Mouse (Mus musculus) MEL (cell line): ENCODE measurements around the gene Nlrp3. TPM values are rescaled to one million over a fixed set of nuclear protein-coding genes. Genes with fewer than 3 reads are reported as not detected.

Experiments
- DNase-seq: peaks from one replicate; pipeline ENCODE4 v3.0.0; 2011; ENCODE audit warnings: low read depth, low spot score
- H3K27ac ChIP-seq: 2 replicates; pipeline ENCODE4 v1.5.1; 2012; ENCODE audit warnings: low read depth, mild to moderate bottlenecking, control low read depth, low read length, moderate library complexity; ENCODE audit not compliant: control insufficient read depth
- H3K27me3 ChIP-seq, 2 experiments: fragments of 150-350 bp in 1 of 2; sonication (generic) in 1 of 2; 2 replicates each; pipeline ENCODE4 v1.6.1; 2012; ENCODE audit warnings: low read length in 2 of 2, mild to moderate bottlenecking in 2 of 2, improper control_type of control experiment in 1 of 2, moderate library complexity in 1 of 2; ENCODE audit not compliant: insufficient read depth in 2 of 2, control insufficient read depth in 1 of 2
- H3K36me3 ChIP-seq, 2 experiments: 2 replicates each; pipeline ENCODE4 v1.6.1; 2012 to 2014; ENCODE audit warnings: low read length in 2 of 2, improper control_type of control experiment in 1 of 2, inconsistent platforms in 1 of 2, mild to moderate bottlenecking in 1 of 2; ENCODE audit not compliant: insufficient read depth in 2 of 2, control insufficient read depth in 1 of 2
- H3K4me1 ChIP-seq, 2 experiments: fragments of 150-350 bp in 1 of 2; sonication (generic) in 1 of 2; 2 replicates each; pipeline ENCODE4 v1.6.1; 2012; ENCODE audit warnings: low read length in 2 of 2, improper control_type of control experiment in 1 of 2, mild to moderate bottlenecking in 1 of 2; ENCODE audit not compliant: insufficient read depth in 2 of 2, control insufficient read depth in 1 of 2
- H3K4me3 ChIP-seq, 2 experiments: fragments of 150-350 bp in 1 of 2; sonication (generic) in 1 of 2; 2 replicates each; pipeline ENCODE4 v1.5.1; 2012; ENCODE audit warnings: low read depth in 2 of 2, low read length in 2 of 2, mild to moderate bottlenecking in 2 of 2, moderate library complexity in 2 of 2, control low read depth in 1 of 2, improper control_type of control experiment in 1 of 2; ENCODE audit not compliant: control insufficient read depth in 1 of 2, insufficient read depth in 1 of 2
- H3K79me2 ChIP-seq: 2 replicates; pipeline ENCODE4 v1.6.1; 2012; ENCODE audit warnings: mild to moderate bottlenecking, low read length, moderate library complexity; ENCODE audit not compliant: control insufficient read depth, poor library complexity, insufficient read depth
- H3K9ac ChIP-seq: 2 replicates; pipeline ENCODE4 v1.6.1; 2012; ENCODE audit warnings: low read depth, mild to moderate bottlenecking, control low read depth, low read length, moderate library complexity; ENCODE audit not compliant: control insufficient read depth, poor library complexity, severe bottlenecking
- H3K9me3 ChIP-seq: fragments of 150-350 bp; sonication (generic); replicated peaks from 2 replicates; pipeline ENCODE4 v1.6.1; 2012; ENCODE audit warnings: mild to moderate bottlenecking, low read length, improper control_type of control experiment, moderate library complexity; ENCODE audit not compliant: insufficient read depth
- CHD2 ChIP-seq: IDR thresholded peaks from 2 replicates; pipeline ENCODE4 v1.6.1; 2011; ENCODE audit warnings: low read length, improper control_type of control experiment
- E2F4 ChIP-seq: IDR thresholded peaks from 2 replicates; pipeline ENCODE4 v1.6.1; 2011; ENCODE audit warnings: low read depth, low read length, improper control_type of control experiment, borderline replicate concordance
- ELF1 ChIP-seq: IDR thresholded peaks from 2 replicates; pipeline ENCODE4 v1.6.1; 2014; ENCODE audit warnings: low read depth, mild to moderate bottlenecking, inconsistent platforms, low read length, improper control_type of control experiment, moderate library complexity
- ETS1 ChIP-seq: IDR thresholded peaks from 2 replicates; pipeline ENCODE4 v1.6.1; 2012; ENCODE audit warnings: low read depth, mild to moderate bottlenecking, inconsistent platforms, low read length, improper control_type of control experiment, moderate library complexity
- GABPA ChIP-seq: IDR thresholded peaks from 2 replicates; pipeline ENCODE4 v1.6.1; 2012; ENCODE audit warnings: low read depth, mild to moderate bottlenecking, inconsistent platforms, low read length, improper control_type of control experiment, moderate library complexity
- GATA1 ChIP-seq: IDR thresholded peaks from 2 replicates; pipeline ENCODE4 v1.6.1; 2011; ENCODE audit warnings: low read depth, low read length, improper control_type of control experiment
- JUND ChIP-seq: IDR thresholded peaks from 2 replicates; pipeline ENCODE4 v1.6.1; 2011; ENCODE audit warnings: low read depth, mild to moderate bottlenecking, improper control_type of control experiment, low read length
- MAZ ChIP-seq: IDR thresholded peaks from 2 replicates; pipeline ENCODE4 v1.6.1; 2012; ENCODE audit warnings: low read depth, mild to moderate bottlenecking, inconsistent platforms, low read length, improper control_type of control experiment
- MYC ChIP-seq: IDR thresholded peaks from 2 replicates; pipeline ENCODE4 v1.6.1; 2011; ENCODE audit warnings: low read depth, mild to moderate bottlenecking, low read length, improper control_type of control experiment, moderate library complexity
- NRF1 ChIP-seq: IDR thresholded peaks from 2 replicates; pipeline ENCODE4 v1.6.1; 2014; ENCODE audit warnings: low read depth, mild to moderate bottlenecking, inconsistent platforms, low read length, improper control_type of control experiment, moderate library complexity; ENCODE audit not compliant: poor library complexity, insufficient read depth, severe bottlenecking
- RCOR1 ChIP-seq: IDR thresholded peaks from 2 replicates; pipeline ENCODE4 v1.6.1; 2012; ENCODE audit warnings: low read depth, mild to moderate bottlenecking, inconsistent platforms, low read length, improper control_type of control experiment
- SIN3A ChIP-seq: IDR thresholded peaks from 2 replicates; pipeline ENCODE4 v1.6.1; 2012; ENCODE audit warnings: low read length, improper control_type of control experiment, inconsistent platforms
- TAL1 ChIP-seq: IDR thresholded peaks from 2 replicates; pipeline ENCODE4 v1.6.1; 2012; ENCODE audit warnings: mild to moderate bottlenecking, inconsistent platforms, low read length, moderate library complexity, mixed read lengths
- TBP ChIP-seq: IDR thresholded peaks from 2 replicates; pipeline ENCODE4 v1.8.0; 2011; ENCODE audit warnings: low read depth, low read length, improper control_type of control experiment
- TCF12 ChIP-seq: IDR thresholded peaks from 2 replicates; pipeline ENCODE4 v1.6.1; 2014; ENCODE audit warnings: low read depth, mild to moderate bottlenecking, inconsistent platforms, low read length, improper control_type of control experiment, moderate library complexity
- USF1 ChIP-seq: IDR thresholded peaks from 2 replicates; pipeline ENCODE4 v1.6.1; 2014; ENCODE audit warnings: low read depth, mild to moderate bottlenecking, inconsistent platforms, low read length, improper control_type of control experiment, moderate library complexity
- ZKSCAN1 ChIP-seq: IDR thresholded peaks from 2 replicates; pipeline ENCODE4 v1.6.1; 2012; ENCODE audit warnings: low read depth, mild to moderate bottlenecking, inconsistent platforms, low read length, improper control_type of control experiment, moderate library complexity
- ZNF384 ChIP-seq: IDR thresholded peaks from 2 replicates; pipeline ENCODE4 v1.6.1; 2012; ENCODE audit warnings: low read depth, mild to moderate bottlenecking, inconsistent platforms, low read length, improper control_type of control experiment
- polyA plus RNA-seq, 2 experiments: library from polyadenylated mRNA; stranded (reverse) in 1 of 2; unstranded in 1 of 2; fragments of >175 nt in 1 of 2; fragments of >200 nt in 1 of 2; gene quantifications; 2 replicates each; pipeline versions ENCODE4 v1.2.1 to v1.2.4; 2012; ENCODE audit warnings: low replicate concordance in 2 of 2, low read depth in 1 of 2; ENCODE audit not compliant: insufficient read length in 2 of 2, insufficient read depth in 1 of 2, missing spikeins in 1 of 2
- total RNA-seq: library from RNA; depleted of rRNA; stranded (reverse); fragments of 300-350 nt; gene quantifications from 2 replicates; pipeline ENCODE4 v1.2.3, GENCODE M21; 2012

Nlrp3 gene
- total and polyA plus RNA-seq, 3 experiments = not detected

- no peak for TF ChIP-seq GABPA
- TF ChIP-seq ELF1 = no peak
Measured at GRCm38 (mm10) chr11:59538387-59538786, 3.0 kb upstream of the Nlrp3 start (continued).

- Histone ChIP-seq H3K27me3 (no peaks in the 10 kb centered on the region; a peak in 1 of 4 replicates), H3K36me3 (peaks cover 0 to 18% of the 10 kb centered on the region in 2 experiments; a peak in 2 of 4 replicates), H3K4me3 (no peak overlapping the region), H3K4me1 (peaks cover 0 to 32% of the 10 kb centered on the region in 2 experiments; a peak in 2 of 4 replicates), H3K9ac (no peak overlapping the region), H3K27ac (no peak overlapping the region), H3K79me2 (no peaks in the 10 kb centered on the region), H3K9me3 (no peaks in the 10 kb centered on the region)
- peak; percentile 65 for DNase-seq
- TF ChIP-seq MAZ (no peak), ETS1 (peak; percentile 48; the same call in 1 of the 2 replicates), CHD2 (no peak), E2F4 (no peak), TAL1 (no peak), RCOR1 (peak; percentile 53), GATA1 (peak; percentile 59)
Measured at GRCm38 (mm10) chr11:59540123-59540522, 1.2 kb upstream of the Nlrp3 start.

GRCm38 (mm10) chr11:59542442-59542841 is 1.1 kb downstream of the Nlrp3 start:
- H3K79me2 ChIP-seq = no peaks in the 10 kb centered on the region
- peaks cover 0 to 18% of the 10 kb centered on the region in 2 experiments; a peak in 2 of 4 replicates for H3K36me3 ChIP-seq
- H3K9me3 ChIP-seq = no peaks in the 10 kb centered on the region
- TF ChIP-seq RCOR1 (peak; percentile 58; the same call in 1 of the 2 replicates), NRF1 (no peak)
- no peak overlapping the region for H3K27ac ChIP-seq
- peaks cover 0 to 30% of the 10 kb centered on the region in 2 experiments; a peak in 2 of 4 replicates for H3K4me1 ChIP-seq
- H3K9ac ChIP-seq = no peak overlapping the region
- H3K4me3 ChIP-seq = no peak overlapping the region
- peaks cover 1 to 5% of the 10 kb centered on the region in 2 experiments; a peak in 3 of 4 replicates for H3K27me3 ChIP-seq
- DNase-seq = no peak

- no peaks in the 10 kb centered on the region for H3K9me3 ChIP-seq
- no peak overlapping the region for H3K4me3 ChIP-seq
- H3K27ac ChIP-seq = no peak overlapping the region
- H3K27me3 ChIP-seq = peaks cover 9 to 10% of the 10 kb centered on the region in 2 experiments
- H3K79me2 ChIP-seq = no peaks in the 10 kb centered on the region
- TF ChIP-seq ZNF384 = no peak
- TF ChIP-seq NRF1 = no peak
- no peak for TF ChIP-seq TBP
- no peak for TF ChIP-seq ZKSCAN1
- TF ChIP-seq E2F4 = no peak
- no peak for TF ChIP-seq TCF12
- no peak for TF ChIP-seq MYC
- no peak for TF ChIP-seq JUND
- TF ChIP-seq USF1 = no peak
- TF ChIP-seq SIN3A = no peak
- peaks cover 0 to 13% of the 10 kb centered on the region in 2 experiments; a peak in 2 of 4 replicates for H3K36me3 ChIP-seq
- DNase-seq = no peak
- H3K4me1 ChIP-seq = peaks cover 0 to 26% of the 10 kb centered on the region in 2 experiments; a peak in 2 of 4 replicates
- H3K9ac ChIP-seq = no peak overlapping the region
Measured at GRCm38 (mm10) chr11:59543376-59543775, 2.0 kb downstream of the Nlrp3 start.
